Mouse (Mus musculus): ENCODE measurements at regions not wholly inside any gene's neighbourhood (a gene's known extent, or its start where the extent isn't known, plus 50 kb on each side); places are given as distances from the start of the nearest gene placed in this dataset.

GRCm38 (mm10) chr3:150752787-150753186 is 684.9 kb upstream of the Adgrl4 start:
- ATAC-seq (replicated peaks; ENCODE audit: low read depth, poor library complexity, severe bottlenecking) = no peak

GRCm38 (mm10) chr3:150759854-150760253 is 677.8 kb upstream of the Adgrl4 start:
- no peak for ATAC-seq (replicated peaks; ENCODE audit: low read depth, poor library complexity, severe bottlenecking)

- ATAC-seq (replicated peaks; ENCODE audit: low read depth, poor library complexity, severe bottlenecking) = no peak
Observed at GRCm38 (mm10) chr3:150784576-150784975, 653.1 kb upstream of the Adgrl4 start.

GRCm38 (mm10) chr3:150817807-150818206 is 619.9 kb upstream of the Adgrl4 start:
- no peak for ATAC-seq (replicated peaks; ENCODE audit: low read depth, poor library complexity, severe bottlenecking)

- ATAC-seq (replicated peaks; ENCODE audit: low read depth, poor library complexity, severe bottlenecking) = no peak
Observed at GRCm38 (mm10) chr3:150819369-150819768, 618.3 kb upstream of the Adgrl4 start.

- no peak for ATAC-seq (replicated peaks; ENCODE audit: low read depth, poor library complexity, severe bottlenecking)
Observed at GRCm38 (mm10) chr3:150820039-150820438, 617.6 kb upstream of the Adgrl4 start.

- no peak for ATAC-seq (replicated peaks; ENCODE audit: low read depth, poor library complexity, severe bottlenecking)
Observed at GRCm38 (mm10) chr3:150846029-150846428, 591.7 kb upstream of the Adgrl4 start.

GRCm38 (mm10) chr3:150852107-150852506 is 585.6 kb upstream of the Adgrl4 start:
- ATAC-seq (replicated peaks; ENCODE audit: low read depth, poor library complexity, severe bottlenecking) = no peak

- no peak for ATAC-seq (replicated peaks; ENCODE audit: low read depth, poor library complexity, severe bottlenecking)
Observed at GRCm38 (mm10) chr3:150896668-150897067, 541.0 kb upstream of the Adgrl4 start.

- no peak for ATAC-seq (replicated peaks; ENCODE audit: low read depth, poor library complexity, severe bottlenecking)
Observed at GRCm38 (mm10) chr3:150910091-150910490, 527.6 kb upstream of the Adgrl4 start.

- no peak for ATAC-seq (replicated peaks; ENCODE audit: low read depth, poor library complexity, severe bottlenecking)
Observed at GRCm38 (mm10) chr3:150954897-150955296, 482.8 kb upstream of the Adgrl4 start.

GRCm38 (mm10) chr3:150999652-151000051 is 438.0 kb upstream of the Adgrl4 start:
- ATAC-seq (replicated peaks; ENCODE audit: low read depth, poor library complexity, severe bottlenecking) = no peak

- ATAC-seq (replicated peaks; ENCODE audit: low read depth, poor library complexity, severe bottlenecking) = no peak
Observed at GRCm38 (mm10) chr3:151000217-151000616, 437.5 kb upstream of the Adgrl4 start.

GRCm38 (mm10) chr3:151001881-151002412 is 435.7 kb upstream of the Adgrl4 start:
- peak; percentile 65 for ATAC-seq (replicated peaks; ENCODE audit: low read depth, poor library complexity, severe bottlenecking)

GRCm38 (mm10) chr3:151003524-151003923 is 434.2 kb upstream of the Adgrl4 start:
- ATAC-seq (replicated peaks; ENCODE audit: low read depth, poor library complexity, severe bottlenecking) = no peak

- no peak for ATAC-seq (replicated peaks; ENCODE audit: low read depth, poor library complexity, severe bottlenecking)
Observed at GRCm38 (mm10) chr3:151003990-151004389, 433.7 kb upstream of the Adgrl4 start.

GRCm38 (mm10) chr3:151020014-151020413 is 417.7 kb upstream of the Adgrl4 start:
- no peak for ATAC-seq (replicated peaks; ENCODE audit: low read depth, poor library complexity, severe bottlenecking)

GRCm38 (mm10) chr3:151057491-151057890 is 380.2 kb upstream of the Adgrl4 start:
- ATAC-seq (replicated peaks; ENCODE audit: low read depth, poor library complexity, severe bottlenecking) = no peak

GRCm38 (mm10) chr3:151072322-151072721 is 365.4 kb upstream of the Adgrl4 start:
- ATAC-seq (replicated peaks; ENCODE audit: low read depth, poor library complexity, severe bottlenecking) = no peak; the same call in 1 of the 2 replicates

- ATAC-seq (replicated peaks; ENCODE audit: low read depth, poor library complexity, severe bottlenecking) = no peak
Observed at GRCm38 (mm10) chr3:151116831-151117230, 320.9 kb upstream of the Adgrl4 start.

- ATAC-seq (replicated peaks; ENCODE audit: low read depth, poor library complexity, severe bottlenecking) = no peak
Observed at GRCm38 (mm10) chr3:151117583-151118041, 320.1 kb upstream of the Adgrl4 start.

- no peak for ATAC-seq (replicated peaks; ENCODE audit: low read depth, poor library complexity, severe bottlenecking)
Observed at GRCm38 (mm10) chr3:151124131-151124530, 313.6 kb upstream of the Adgrl4 start.
